Mouse (Mus musculus): ENCODE measurements around the gene Pkd1l1. TPM values are rescaled to one million over a fixed set of nuclear protein-coding genes. Genes with fewer than 3 reads are reported as not detected.
A peak's percentile ranks its signal among the peaks of the same experiment; 100 is the strongest.

The Pkd1l1 gene
- polyA plus RNA-seq, 1 experiment from 2014 or later, result 0.02 TPM

- TF ChIP-seq CTCF (IDR thresholded peaks at IDR 0.05), result no peak
- TF ChIP-seq EP300 (IDR thresholded peaks at IDR 0.05), result no peak
- H3K4me2 ChIP-seq (replicated peaks; ENCODE audit: low read depth, low read length), result no peak overlapping the region
- DNase-seq (ENCODE audit: low spot score) (no peak), ATAC-seq (no peak)
- H3K36me3 ChIP-seq (ENCODE audit: insufficient read depth, low read length), result no peaks in the 10 kb centered on the region
- no peak overlapping the region for H3K4me3 ChIP-seq (ENCODE audit: low read depth, low read length)
- H3K9ac ChIP-seq (replicated peaks; ENCODE audit: low read depth), result no peak overlapping the region
- no peaks in the 10 kb centered on the region for H3K27me3 ChIP-seq (replicated peaks; ENCODE audit: insufficient read depth, low read length)
- WGBS, result 39% methylated on average over 9 of the region's 9 CpGs
- H3K4me1 ChIP-seq (ENCODE audit: insufficient read depth, low read depth, low read length), result no peaks in the 10 kb centered on the region
- H3K27ac ChIP-seq (ENCODE audit: low read length), result no peak overlapping the region
- H3K9me3 ChIP-seq (ENCODE audit: low read length), result no peaks in the 10 kb centered on the region
Measured at GRCm38 (mm10) chr11:8970509-8970908, 2.6 kb downstream of the Pkd1l1 start.

DNA sequence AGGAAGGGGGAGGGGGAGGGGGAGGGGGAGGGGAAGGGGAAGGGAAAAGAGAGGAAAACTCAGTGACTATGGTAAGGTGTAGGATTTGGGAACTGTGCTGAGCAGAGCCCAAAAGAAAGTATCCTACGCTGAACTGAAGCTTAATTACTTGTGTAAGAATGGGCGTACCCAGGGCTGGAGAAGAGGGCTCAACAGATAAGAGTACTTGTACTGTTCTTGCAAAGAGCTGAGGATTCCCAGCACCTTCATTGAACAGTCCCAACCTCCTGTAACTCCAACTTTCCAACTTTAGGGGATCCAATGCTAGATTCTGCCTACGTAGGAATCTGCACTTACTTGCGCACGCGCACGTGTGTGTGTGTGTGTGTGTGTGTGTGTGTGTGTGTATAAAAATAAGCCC lies 5.0 kb downstream of the Pkd1l1 start:
- H3K27me3 ChIP-seq (replicated peaks; ENCODE audit: insufficient read depth, low read length), result no peaks in the 10 kb centered on the region
- H3K4me1 ChIP-seq (ENCODE audit: insufficient read depth, low read depth, low read length), result no peaks in the 10 kb centered on the region
- no peak for DNase-seq (ENCODE audit: low spot score)
- H3K27ac ChIP-seq (ENCODE audit: low read length), result no peak overlapping the region
- no peak for ATAC-seq
- no peak overlapping the region for H3K4me2 ChIP-seq (replicated peaks; ENCODE audit: low read depth, low read length)
- 96% methylated on average over 7 of the region's 7 CpGs for WGBS
- no peak overlapping the region for H3K9ac ChIP-seq (replicated peaks; ENCODE audit: low read depth)
- H3K36me3 ChIP-seq (ENCODE audit: insufficient read depth, low read length), result no peaks in the 10 kb centered on the region
- no peak for TF ChIP-seq CTCF (IDR thresholded peaks at IDR 0.05)
- TF ChIP-seq EP300 (IDR thresholded peaks at IDR 0.05), result no peak
- no peaks in the 10 kb centered on the region for H3K9me3 ChIP-seq (ENCODE audit: low read length)
- H3K4me3 ChIP-seq (ENCODE audit: low read depth, low read length), result no peak overlapping the region

DNA sequence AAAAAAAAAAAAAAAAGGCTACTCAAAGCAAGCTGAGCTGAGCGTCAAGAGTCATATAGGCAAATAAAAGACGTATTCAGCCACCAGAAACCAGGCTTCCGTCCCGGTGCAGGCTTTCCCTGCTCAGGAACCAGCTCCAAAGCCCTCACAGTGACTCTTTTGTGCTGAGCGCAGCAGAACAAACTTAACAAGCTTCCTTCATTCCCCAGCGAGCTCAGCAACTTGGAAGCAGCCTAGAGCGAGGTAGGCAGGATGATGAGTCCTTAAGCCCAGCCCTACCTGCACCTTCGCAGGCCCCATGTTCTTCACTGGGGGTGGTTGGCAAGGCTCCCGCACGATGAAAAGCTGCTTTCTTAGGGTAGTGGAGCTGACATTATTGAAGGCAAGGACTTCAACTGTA lies 14.5 kb downstream of the Pkd1l1 start:
- no peak for TF ChIP-seq CTCF (IDR thresholded peaks at IDR 0.05)
- Histone ChIP-seq H3K4me2 (replicated peaks; ENCODE audit: low read depth, low read length) (no peak overlapping the region), H3K4me1 (ENCODE audit: insufficient read depth, low read depth, low read length) (no peaks in the 10 kb centered on the region), H3K9ac (replicated peaks; ENCODE audit: low read depth) (no peak overlapping the region), H3K9me3 (ENCODE audit: low read length) (no peaks in the 10 kb centered on the region), H3K36me3 (ENCODE audit: insufficient read depth, low read length) (no peaks in the 10 kb centered on the region), H3K27ac (ENCODE audit: low read length) (no peak overlapping the region), H3K4me3 (ENCODE audit: low read depth, low read length) (no peak overlapping the region), H3K27me3 (replicated peaks; ENCODE audit: insufficient read depth, low read length) (no peaks in the 10 kb centered on the region)
- ATAC-seq, result no peak
- WGBS, result 51% methylated on average over 10 of the region's 10 CpGs
- DNase-seq (ENCODE audit: low spot score), result peak; percentile 19

DNA sequence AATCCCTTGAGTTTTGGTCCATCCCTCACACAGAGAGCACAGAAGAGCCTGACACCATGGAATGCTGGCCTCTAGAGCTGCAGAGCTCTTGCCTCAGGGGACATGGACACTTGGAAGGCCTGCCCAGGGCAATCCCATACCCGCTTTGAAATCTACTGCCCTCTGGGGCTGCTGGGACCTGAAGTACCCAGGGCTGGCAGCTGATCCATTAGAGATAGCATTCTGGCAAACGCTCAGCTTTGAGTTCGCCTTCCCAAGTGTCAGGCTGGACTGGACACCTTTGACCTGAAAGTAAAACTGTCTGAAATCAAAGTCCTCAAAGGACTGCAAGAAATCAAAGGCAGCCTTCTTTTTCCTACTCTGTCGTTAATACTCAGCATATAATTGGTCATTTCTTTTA lies 15.0 kb downstream of the Pkd1l1 start:
- Histone ChIP-seq H3K9ac (replicated peaks; ENCODE audit: low read depth) (no peak overlapping the region), H3K4me3 (ENCODE audit: low read depth, low read length) (no peak overlapping the region), H3K36me3 (ENCODE audit: insufficient read depth, low read length) (no peaks in the 10 kb centered on the region), H3K27me3 (replicated peaks; ENCODE audit: insufficient read depth, low read length) (no peaks in the 10 kb centered on the region), H3K4me2 (replicated peaks; ENCODE audit: low read depth, low read length) (no peak overlapping the region), H3K4me1 (ENCODE audit: insufficient read depth, low read depth, low read length) (no peaks in the 10 kb centered on the region), H3K9me3 (ENCODE audit: low read length) (no peaks in the 10 kb centered on the region), H3K27ac (ENCODE audit: low read length) (no peak overlapping the region)
- DNase-seq (ENCODE audit: low spot score) (no peak), ATAC-seq (no peak)
- TF ChIP-seq EP300 (IDR thresholded peaks at IDR 0.05) (no peak), CTCF (IDR thresholded peaks at IDR 0.05) (no peak)
- WGBS, result 34% methylated on average over 4 of the region's 4 CpGs

DNA sequence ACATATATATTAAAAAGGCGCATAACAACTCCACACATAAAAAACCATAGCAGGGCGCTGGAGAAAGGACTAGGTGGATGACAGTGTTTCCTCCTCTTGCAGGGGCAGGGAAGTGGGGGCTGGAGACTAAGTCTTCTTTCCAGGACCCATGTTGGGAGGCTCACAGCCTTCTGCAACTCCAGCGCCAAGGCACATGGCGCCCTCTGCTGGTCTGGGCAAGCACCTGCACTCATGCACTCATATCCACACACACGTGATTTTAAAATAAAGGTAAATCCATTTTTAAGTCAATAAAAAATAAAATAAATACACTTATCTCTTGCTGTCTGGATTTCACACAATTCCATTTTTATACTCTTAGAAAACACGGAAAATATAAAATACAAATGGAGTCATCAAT lies 16.0 kb downstream of the Pkd1l1 start:
- H3K4me1 ChIP-seq (ENCODE audit: insufficient read depth, low read depth, low read length), result no peaks in the 10 kb centered on the region
- no peaks in the 10 kb centered on the region for H3K36me3 ChIP-seq (ENCODE audit: insufficient read depth, low read length)
- TF ChIP-seq EP300 (IDR thresholded peaks at IDR 0.05) (no peak), CTCF (IDR thresholded peaks at IDR 0.05) (peak; percentile 72)
- H3K27me3 ChIP-seq (replicated peaks; ENCODE audit: insufficient read depth, low read length), result no peaks in the 10 kb centered on the region
- DNase-seq (ENCODE audit: low spot score) (peak; percentile 36), ATAC-seq (no peak)
- no peaks in the 10 kb centered on the region for H3K9me3 ChIP-seq (ENCODE audit: low read length)
- no peak overlapping the region for H3K9ac ChIP-seq (replicated peaks; ENCODE audit: low read depth)
- H3K27ac ChIP-seq (ENCODE audit: low read length), result no peak overlapping the region
- 69% methylated on average over 6 of the region's 6 CpGs for WGBS
- H3K4me2 ChIP-seq (replicated peaks; ENCODE audit: low read depth, low read length), result no peak overlapping the region
- H3K4me3 ChIP-seq (ENCODE audit: low read depth, low read length), result no peak overlapping the region

- H3K27ac ChIP-seq (ENCODE audit: low read length), result no peak overlapping the region
- H3K9ac ChIP-seq (replicated peaks; ENCODE audit: low read depth), result no peak overlapping the region
- WGBS, result 3% methylated on average over 1 of the region's 1 CpGs
- H3K27me3 ChIP-seq (replicated peaks; ENCODE audit: insufficient read depth, low read length), result no peaks in the 10 kb centered on the region
- no peaks in the 10 kb centered on the region for H3K36me3 ChIP-seq (ENCODE audit: insufficient read depth, low read length)
- H3K4me1 ChIP-seq (ENCODE audit: insufficient read depth, low read depth, low read length), result no peaks in the 10 kb centered on the region
- no peak overlapping the region for H3K4me3 ChIP-seq (ENCODE audit: low read depth, low read length)
- DNase-seq (ENCODE audit: low spot score) (peak; percentile 45), ATAC-seq (0 out of 2 replicates have a peak, but pooled peaks have one; percentile 12)
- H3K9me3 ChIP-seq (ENCODE audit: low read length), result no peaks in the 10 kb centered on the region
- no peak overlapping the region for H3K4me2 ChIP-seq (replicated peaks; ENCODE audit: low read depth, low read length)
- TF ChIP-seq EP300 (IDR thresholded peaks at IDR 0.05) (no peak), CTCF (IDR thresholded peaks at IDR 0.05) (peak; percentile 67)
Measured at GRCm38 (mm10) chr11:8955678-8956077, 17.4 kb downstream of the Pkd1l1 start.

GRCm38 (mm10) chr11:8949765-8950430 lies 23.2 kb downstream of the Pkd1l1 start:
- H3K4me1 ChIP-seq (ENCODE audit: insufficient read depth, low read depth, low read length), result no peaks in the 10 kb centered on the region
- DNase-seq (ENCODE audit: low spot score) (peak; percentile 81), ATAC-seq (peak; percentile 47)
- no peak for TF ChIP-seq CTCF (IDR thresholded peaks at IDR 0.05)
- no peak for TF ChIP-seq EP300 (IDR thresholded peaks at IDR 0.05)
- no peaks in the 10 kb centered on the region for H3K27me3 ChIP-seq (replicated peaks; ENCODE audit: insufficient read depth, low read length)
- H3K4me3 ChIP-seq (ENCODE audit: low read depth, low read length), result no peak overlapping the region
- H3K27ac ChIP-seq (ENCODE audit: low read length), result no peak overlapping the region
- H3K4me2 ChIP-seq (replicated peaks; ENCODE audit: low read depth, low read length), result no peak overlapping the region
- H3K36me3 ChIP-seq (ENCODE audit: insufficient read depth, low read length), result no peaks in the 10 kb centered on the region
- 43% methylated on average over 6 of the region's 6 CpGs for WGBS
- H3K9ac ChIP-seq (replicated peaks; ENCODE audit: low read depth), result no peak overlapping the region
- H3K9me3 ChIP-seq (ENCODE audit: low read length), result no peaks in the 10 kb centered on the region

Measured in lung, postnatal 0 days (tissue).